Mouse (Mus musculus): ENCODE measurements around the gene Wdr18.

Wdr18 gene

GRCm38 (mm10) chr10:79991548-79991947 lies 31.6 kb downstream of the Wdr18 start:
- no peak for DNase-seq (ENCODE audit: extremely low read depth, insufficient read length, low spot score)

GRCm38 (mm10) chr10:79994397-79995115 lies 34.6 kb downstream of the Wdr18 start:
- no peak for DNase-seq (ENCODE audit: extremely low read depth, insufficient read length, low spot score)

- no peak for DNase-seq (ENCODE audit: extremely low read depth, insufficient read length, low spot score)
These were observed 35.7 kb downstream of the Wdr18 start for GRCm38 (mm10) chr10:79995636-79996035.

GRCm38 (mm10) chr10:79996272-79997033 lies 36.5 kb downstream of the Wdr18 start, which contains the start of gene Abca7:
TSS of gene Abca7 (plus strand) at chr10:79996494.
- peak; percentile 89 for DNase-seq (ENCODE audit: extremely low read depth, insufficient read length, low spot score)

- DNase-seq (ENCODE audit: extremely low read depth, insufficient read length, low spot score), result peak; percentile 80
These were observed 37.2 kb downstream of the Wdr18 start for GRCm38 (mm10) chr10:79997034-79997760.

- no peak for DNase-seq (ENCODE audit: extremely low read depth, insufficient read length, low spot score)
These were observed 37.9 kb downstream of the Wdr18 start for GRCm38 (mm10) chr10:79997819-79998218.

- no peak for DNase-seq (ENCODE audit: extremely low read depth, insufficient read length, low spot score)
These were observed 42.0 kb downstream of the Wdr18 start for GRCm38 (mm10) chr10:80001945-80002344.

GRCm38 (mm10) chr10:80002829-80003228 lies 42.9 kb downstream of the Wdr18 start:
- DNase-seq (ENCODE audit: extremely low read depth, insufficient read length, low spot score), result no peak

- DNase-seq (ENCODE audit: extremely low read depth, insufficient read length, low spot score), result peak; percentile 69
These were observed 43.7 kb downstream of the Wdr18 start for GRCm38 (mm10) chr10:80003374-80004232.

GRCm38 (mm10) chr10:80004233-80004705 lies 44.3 kb downstream of the Wdr18 start:
- DNase-seq (ENCODE audit: extremely low read depth, insufficient read length, low spot score), result no peak

- no peak for DNase-seq (ENCODE audit: extremely low read depth, insufficient read length, low spot score)
These were observed 51.8 kb downstream of the Wdr18 start for GRCm38 (mm10) chr10:80011740-80012139.

- DNase-seq (ENCODE audit: extremely low read depth, insufficient read length, low spot score), result no peak
These were observed 53.7 kb downstream of the Wdr18 start for GRCm38 (mm10) chr10:80013609-80014008.

GRCm38 (mm10) chr10:80014484-80015290 lies 54.7 kb downstream of the Wdr18 start:
- peak; percentile 62 for DNase-seq (ENCODE audit: extremely low read depth, insufficient read length, low spot score)

GRCm38 (mm10) chr10:80015583-80015982 lies 55.6 kb downstream of the Wdr18 start:
- DNase-seq (ENCODE audit: extremely low read depth, insufficient read length, low spot score), result no peak

- DNase-seq (ENCODE audit: extremely low read depth, insufficient read length, low spot score), result no peak
These were observed 56.6 kb downstream of the Wdr18 start, which contains the start of gene Arhgap45 for GRCm38 (mm10) chr10:80016511-80016910. TSS of gene Arhgap45 (plus strand) at chr10:80016653.

GRCm38 (mm10) chr10:80016931-80017330 lies 57.0 kb downstream of the Wdr18 start:
- no peak for DNase-seq (ENCODE audit: extremely low read depth, insufficient read length, low spot score)

- no peak for DNase-seq (ENCODE audit: extremely low read depth, insufficient read length, low spot score)
These were observed 57.4 kb downstream of the Wdr18 start for GRCm38 (mm10) chr10:80017361-80017760.

- no peak for DNase-seq (ENCODE audit: extremely low read depth, insufficient read length, low spot score)
These were observed 57.8 kb downstream of the Wdr18 start for GRCm38 (mm10) chr10:80017771-80018170.

- DNase-seq (ENCODE audit: extremely low read depth, insufficient read length, low spot score), result peak; percentile 55
These were observed 58.9 kb downstream of the Wdr18 start for GRCm38 (mm10) chr10:80018739-80019297.

All from 3134 (cell line).